Mouse (Mus musculus): ENCODE results near the gene Olfr1211. TPM values are rescaled to one million over a fixed set of nuclear protein-coding genes. Genes with fewer than 3 reads are reported as not detected.

Gene Olfr1211
- total RNA-seq (2022) = not detected

DNA sequence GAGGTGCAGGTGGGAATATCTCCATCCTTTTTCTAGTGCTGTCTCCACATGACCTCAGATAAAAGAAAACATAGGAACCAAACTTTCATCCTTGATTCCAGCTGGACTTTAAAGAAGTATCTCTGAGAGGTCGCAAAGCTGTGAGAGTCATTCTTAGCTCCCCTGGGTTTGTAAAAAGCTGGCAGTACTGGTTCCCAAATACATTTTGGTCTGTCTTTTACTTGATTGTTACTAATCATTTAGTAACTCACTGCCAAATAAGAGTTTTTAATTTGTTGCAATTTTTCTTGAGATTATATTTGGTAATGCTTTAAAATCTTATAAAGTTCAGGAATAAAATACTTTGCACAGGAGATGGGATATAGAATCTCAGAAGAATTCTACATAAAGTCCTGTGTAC, at the start of gene Olfr1211:
Olfr1211 (minus strand) TSS at position 101 of the 400 bp plus-strand sequence.
- no peak for DNase-seq (ENCODE audit: low spot score)

DNA sequence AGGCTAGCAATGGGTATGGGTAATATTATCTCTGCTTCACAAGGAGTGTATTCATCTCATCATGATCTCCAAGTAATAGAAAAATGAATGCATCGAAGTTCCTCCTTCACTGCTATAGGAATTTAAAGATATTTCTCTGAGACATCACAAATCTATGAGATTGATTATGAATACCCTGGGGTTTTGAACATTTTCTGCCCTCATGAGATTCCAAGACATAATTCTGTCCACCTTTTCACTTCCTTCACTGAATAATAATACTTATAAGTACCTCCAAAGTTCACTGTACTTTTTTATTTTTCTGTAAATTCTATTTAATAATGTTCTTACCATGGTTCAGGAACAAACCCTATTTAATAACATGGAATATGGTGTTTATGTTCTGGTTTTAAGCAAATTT, 42.3 kb upstream of the Olfr1211 start, which contains the start of gene Gm13762:
Gm13762 (minus strand) TSS at position 101 of the 400 bp plus-strand sequence.
- no peak for DNase-seq (ENCODE audit: low spot score)

DNA sequence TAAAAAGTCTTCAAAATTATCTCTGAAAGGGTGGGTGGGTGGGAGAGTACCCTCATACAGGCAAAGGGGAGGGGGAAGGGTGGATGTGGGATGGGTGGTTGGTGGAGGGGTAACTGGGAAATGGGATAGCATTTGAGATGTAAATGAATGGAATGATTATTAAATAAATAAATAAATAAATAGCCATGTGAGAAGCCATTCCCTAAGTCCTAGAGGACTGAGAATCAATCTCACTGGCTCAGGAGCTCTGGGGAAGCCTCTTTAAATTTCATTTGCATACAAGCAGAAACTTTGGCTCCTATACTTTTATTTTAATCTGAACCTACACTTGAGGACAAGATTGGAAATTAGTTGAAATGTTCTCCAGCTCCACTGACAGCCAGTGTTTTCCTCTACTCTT, 15.8 kb upstream of the Olfr1211 start, which contains the start of gene Olfr1212:
Olfr1212 (plus strand) TSS at position 301 of the 400 bp plus-strand sequence.
- DNase-seq (ENCODE audit: low spot score) = no peak

DNA sequence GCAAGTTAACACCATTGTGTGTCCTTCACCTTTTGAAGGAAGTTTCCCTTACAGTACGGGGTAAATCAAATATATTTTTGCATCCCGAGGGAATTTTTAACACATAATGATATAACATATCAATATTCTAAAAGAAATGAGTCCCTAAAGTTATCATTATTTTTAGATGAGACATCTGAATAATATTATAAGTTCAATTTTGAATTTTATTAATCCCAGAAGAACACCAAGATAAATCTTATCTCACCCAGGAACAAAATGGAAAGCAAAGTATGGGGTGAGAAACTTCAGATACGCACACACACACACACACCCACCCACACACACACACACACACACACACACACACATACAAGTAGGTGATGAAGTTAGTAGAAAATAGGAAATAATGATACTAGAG, 22.9 kb downstream of the Olfr1211 start, which contains the start of gene Olfr1209:
Olfr1209 (minus strand) TSS at position 101 of the 400 bp plus-strand sequence.
- DNase-seq (ENCODE audit: low spot score) = no peak

DNA sequence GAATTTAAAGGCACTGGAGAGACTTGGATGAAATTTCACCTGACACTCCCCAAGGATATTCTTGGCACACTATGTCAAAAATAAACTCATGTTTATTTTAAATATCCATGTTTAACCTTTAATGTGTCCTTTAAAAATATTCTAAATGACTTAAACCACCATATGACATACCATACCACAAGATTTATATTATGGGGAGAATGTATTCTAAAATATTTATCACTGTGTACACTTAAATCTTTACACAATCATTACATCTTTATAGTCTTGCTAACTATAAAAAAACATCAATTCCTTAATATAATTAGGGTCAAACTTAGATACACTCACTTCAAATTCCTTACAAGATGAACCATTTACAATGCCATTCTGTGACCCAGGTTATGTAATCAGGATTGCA, 35.7 kb downstream of the Olfr1211 start, which contains the start of gene Olfr1208:
Olfr1208 (minus strand) TSS at position 101 of the 400 bp plus-strand sequence.
- no peak for DNase-seq (ENCODE audit: low spot score)

Other genes starting within 250 kb of the Olfr1211 start
- not detected for gene Olfr1195, start 248.9 kb downstream of the Olfr1211 start, total RNA-seq (2022)
- not detected for gene Olfr1196, start 233.5 kb downstream of the Olfr1211 start, total RNA-seq (2022)
- not detected for gene Olfr1197, start 205.7 kb downstream of the Olfr1211 start, total RNA-seq (2022)
- gene Olfr1198, start 186.7 kb downstream of the Olfr1211 start, total RNA-seq (2022) = not detected
- gene Olfr1199, start 177.6 kb downstream of the Olfr1211 start, total RNA-seq (2022) = not detected
- not detected for gene Olfr1200, start 167.6 kb downstream of the Olfr1211 start, total RNA-seq (2022)
- gene Olfr1201, start 145.1 kb downstream of the Olfr1211 start, total RNA-seq (2022) = not detected
- gene Olfr1202, start 123.6 kb downstream of the Olfr1211 start, total RNA-seq (2022) = not detected
- not detected for gene Olfr1205, start 108.4 kb downstream of the Olfr1211 start, total RNA-seq (2022)
- not detected for gene Olfr1204, start 88.8 kb downstream of the Olfr1211 start, total RNA-seq (2022)
- not detected for gene Olfr1206, start 74.9 kb downstream of the Olfr1211 start, total RNA-seq (2022)
- not detected for gene Olfr1208, start 35.8 kb downstream of the Olfr1211 start, total RNA-seq (2022)
- gene Olfr1209, start 23.0 kb downstream of the Olfr1211 start, total RNA-seq (2022) = not detected
- gene Olfr1212, start 15.9 kb upstream of the Olfr1211 start, total RNA-seq (2022) = not detected
- gene Gm13762, start 42.2 kb upstream of the Olfr1211 start, total RNA-seq (2022) = not detected
- not detected for gene Olfr1214, start 54.5 kb upstream of the Olfr1211 start, total RNA-seq (2022)
- gene Olfr1215, start 68.9 kb upstream of the Olfr1211 start, total RNA-seq (2022) = not detected
- not detected for gene Olfr1216, start 80.2 kb upstream of the Olfr1211 start, total RNA-seq (2022)
- not detected for gene Olfr1217, start 94.0 kb upstream of the Olfr1211 start, total RNA-seq (2022)
- gene Olfr1218, start 123.1 kb upstream of the Olfr1211 start, total RNA-seq (2022) = not detected
- gene Olfr1219, start 145.4 kb upstream of the Olfr1211 start, total RNA-seq (2022) = not detected
- not detected for gene Olfr1220, start 168.7 kb upstream of the Olfr1211 start, total RNA-seq (2022)
- not detected for gene Olfr1221, start 179.2 kb upstream of the Olfr1211 start, total RNA-seq (2022)
- gene Olfr1222, start 194.9 kb upstream of the Olfr1211 start, total RNA-seq (2022) = not detected
- not detected for gene Olfr1223, start 213.4 kb upstream of the Olfr1211 start, total RNA-seq (2022)
- gene Olfr1224-ps1, start 226.0 kb upstream of the Olfr1211 start, total RNA-seq (2022) = not detected
- gene Olfr1225, start 236.6 kb upstream of the Olfr1211 start, total RNA-seq (2022) = not detected

Data from heart, adult 8-10 months (tissue).